Mouse (Mus musculus) erythroblast, embryonic 14.5 days (primary cell): Measurements from ENCODE around the gene Myadml2.

Experiments
- GATA1 ChIP-seq: IDR thresholded peaks from 2 replicates; pipeline ENCODE4 v1.6.1; 2012; ENCODE audit warnings: low read length, inconsistent platforms, mixed read lengths
- TAL1 ChIP-seq: IDR thresholded peaks from 3 replicates; pipeline ENCODE4 v1.6.1; 2012; ENCODE audit warnings: low read length, inconsistent platforms, mixed read lengths

DNA sequence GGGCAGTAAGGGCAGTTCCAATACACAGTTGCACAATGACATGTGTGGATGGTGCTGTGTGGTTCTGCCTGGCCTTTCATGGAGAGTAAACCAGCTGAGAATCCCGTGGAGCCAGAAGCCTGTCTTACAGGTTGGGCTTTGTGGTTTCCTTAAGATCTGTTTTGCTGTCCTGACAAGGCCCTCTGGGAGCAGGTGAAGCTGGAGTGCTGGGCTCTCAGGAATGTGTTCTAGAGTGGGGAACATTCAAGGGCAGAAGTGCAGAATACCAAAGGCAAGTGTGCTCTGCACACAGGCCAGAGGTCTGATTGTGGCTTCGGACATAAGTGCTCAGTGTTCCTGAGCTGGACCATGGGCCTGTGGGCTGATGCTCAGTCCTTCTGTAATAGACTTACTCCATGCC is 36.7 kb upstream of the Myadml2 start:
- TF ChIP-seq GATA1 (no peak), TAL1 (no peak)
